ENCODE assay signal across 10 mouse cellular contexts in genomic region chr2:115660213-115661120, GRCm38 (mm10).
"Had no signal": no experiment of that assay in that cellular context is flagged by ENCODE, and none has a peak within 500 bp of the region (broad histone marks: within the 10 kb centered on the region; RNA-seq: fewer than 3 reads in every experiment).

No protein-coding gene starts in this region.

- H3K4me2 ChIP-seq: limb, embryonic 15.5 days; liver, embryonic 12.5 days; lung, embryonic 15.5 days; midbrain, embryonic 12.5 days had no signal

- ATAC-seq: liver, embryonic 12.5 days had no signal

- H3K4me3 ChIP-seq: limb, embryonic 15.5 days; liver, embryonic 12.5 days; lung, embryonic 15.5 days; midbrain, embryonic 12.5 days had no signal

- H3K36me3 ChIP-seq: limb, embryonic 15.5 days; liver, embryonic 12.5 days; lung, embryonic 15.5 days; midbrain, embryonic 12.5 days had no signal

- H3K27me3 ChIP-seq: limb, embryonic 15.5 days; liver, embryonic 12.5 days; lung, embryonic 15.5 days; midbrain, embryonic 12.5 days had no signal

- DNase-seq: kidney, postnatal 25 days; lung, postnatal 14 days; right cerebral cortex, adult 18-20 months; right cerebral cortex, postnatal 25 days had no signal

- H3K9me3 ChIP-seq: limb, embryonic 15.5 days; liver, embryonic 12.5 days; lung, embryonic 15.5 days; midbrain, embryonic 12.5 days had no signal

- H3K9ac ChIP-seq: limb, embryonic 15.5 days; liver, embryonic 12.5 days; lung, embryonic 15.5 days; midbrain, embryonic 12.5 days had no signal

- H3K27ac ChIP-seq: limb, embryonic 15.5 days; liver, embryonic 12.5 days; lung, embryonic 15.5 days; macrophage; midbrain, embryonic 12.5 days; stomach, postnatal 0 days had no signal

- H3K4me1 ChIP-seq: limb, embryonic 15.5 days; liver, embryonic 12.5 days; lung, embryonic 15.5 days had no signal
